Mouse (Mus musculus): Measurements from ENCODE around the gene Alpk1.
A peak's percentile ranks its signal among the peaks of the same experiment; 100 is the strongest.

Gene Alpk1

DNA sequence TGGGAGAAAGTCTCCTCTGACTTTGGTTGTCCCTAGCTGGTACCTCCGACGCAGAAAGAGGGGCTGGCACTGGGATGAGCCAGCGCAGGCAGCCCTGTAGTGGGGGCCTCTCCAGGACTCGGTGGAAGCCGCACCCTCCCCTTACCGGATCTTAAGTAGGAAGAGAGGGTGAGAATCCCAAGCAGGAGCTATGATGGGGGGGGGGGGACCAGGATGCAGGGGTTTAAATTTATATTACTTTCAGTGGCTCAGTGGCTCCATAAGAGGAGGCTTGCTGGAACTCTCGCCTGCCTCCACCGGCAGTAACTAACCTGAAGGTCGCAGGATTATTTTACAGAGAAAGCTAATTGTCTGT, 152.4 kb downstream of the Alpk1 start:
- DNase-seq: no peak

DNA sequence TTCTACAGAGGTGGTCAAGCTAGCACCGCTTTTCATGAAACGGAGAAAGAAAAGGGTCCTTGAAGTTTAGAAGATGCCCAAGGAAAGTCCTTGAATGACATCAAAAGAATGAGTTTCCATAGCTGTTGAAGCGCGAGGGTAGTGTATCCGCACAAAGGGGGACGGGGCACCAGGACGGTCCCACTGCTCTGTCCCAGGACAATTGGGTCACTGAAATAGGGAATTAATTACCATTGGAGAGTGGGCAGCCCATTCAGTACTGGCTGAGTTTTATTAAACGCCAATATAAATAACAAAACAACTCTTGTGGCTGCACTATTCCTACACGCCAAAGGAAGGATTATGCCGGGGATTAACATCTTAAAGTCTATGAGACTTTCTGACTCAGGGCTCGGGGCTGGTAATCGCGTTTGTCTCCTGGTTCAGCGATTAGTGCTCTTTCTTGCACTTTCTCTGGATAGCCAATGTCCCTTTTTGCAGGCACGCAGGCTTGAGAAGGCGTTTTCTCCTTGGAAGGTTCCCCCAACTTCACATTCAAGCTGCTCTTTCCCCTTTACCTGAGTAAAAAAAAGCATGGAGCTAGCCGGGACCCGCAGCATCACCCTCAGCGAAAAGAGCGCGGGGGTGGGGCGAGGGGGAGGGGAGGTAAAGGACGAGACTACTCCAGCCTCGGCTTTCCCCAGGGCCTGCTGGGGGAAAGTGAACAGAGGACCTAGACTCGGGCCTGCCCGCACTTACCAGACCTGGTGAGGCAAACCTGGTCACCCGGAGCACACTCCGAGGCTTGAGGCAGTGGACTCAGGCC, 153.0 kb downstream of the Alpk1 start:
- DNase-seq: no peak

DNA sequence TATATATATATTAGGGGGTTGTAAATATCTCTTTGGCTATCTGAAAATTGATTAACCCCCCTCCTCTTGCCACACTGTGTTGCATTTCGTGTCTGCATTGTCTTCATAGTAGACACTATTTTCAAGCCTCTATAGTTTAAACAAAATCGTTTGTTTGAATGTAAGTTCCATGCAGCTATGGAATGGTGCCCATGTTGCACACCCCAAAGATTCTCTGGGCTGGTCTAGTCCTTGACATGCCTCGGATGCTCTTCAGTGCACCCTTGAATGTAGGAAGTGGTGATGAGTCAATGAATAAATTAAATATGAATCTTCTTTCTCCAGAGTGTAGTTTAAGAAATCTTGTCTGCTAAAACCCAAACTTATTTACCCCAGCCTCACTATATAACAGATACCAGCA, 153.8 kb downstream of the Alpk1 start:
- no peak for DNase-seq

DNA sequence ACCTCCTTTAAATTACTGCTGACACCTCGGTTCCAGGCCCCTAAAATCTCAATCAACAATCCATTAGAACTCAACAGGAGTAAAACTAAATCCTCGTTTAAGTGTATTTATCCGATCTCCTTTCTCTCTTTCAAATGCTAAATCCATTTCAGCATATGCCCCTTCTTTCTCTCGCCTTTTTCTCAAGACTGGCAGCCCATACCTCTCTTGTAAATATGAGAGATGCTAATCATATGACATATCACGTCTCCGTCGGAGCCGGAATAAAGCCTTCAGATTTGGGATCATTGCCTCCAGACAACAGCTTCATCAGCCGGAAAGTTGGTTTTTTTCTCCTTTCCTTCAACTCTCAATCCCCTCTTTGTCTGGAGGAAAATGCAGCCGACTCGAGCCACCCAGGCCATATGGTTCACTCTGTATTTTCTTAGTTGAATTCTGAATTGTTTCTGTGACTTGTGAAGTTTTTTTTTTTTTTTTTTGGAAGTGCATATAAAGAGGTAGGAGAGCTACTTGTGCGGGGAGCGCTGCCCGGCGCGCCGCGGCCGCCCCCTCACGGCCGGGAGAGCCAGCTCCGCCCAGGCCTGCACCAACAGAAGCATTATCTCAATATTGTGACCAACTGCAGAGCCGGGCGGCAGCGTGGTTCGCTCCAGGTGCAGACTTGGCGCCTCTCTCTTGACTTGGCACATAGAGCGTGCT, 154.5 kb downstream of the Alpk1 start:
- no peak for DNase-seq

DNA sequence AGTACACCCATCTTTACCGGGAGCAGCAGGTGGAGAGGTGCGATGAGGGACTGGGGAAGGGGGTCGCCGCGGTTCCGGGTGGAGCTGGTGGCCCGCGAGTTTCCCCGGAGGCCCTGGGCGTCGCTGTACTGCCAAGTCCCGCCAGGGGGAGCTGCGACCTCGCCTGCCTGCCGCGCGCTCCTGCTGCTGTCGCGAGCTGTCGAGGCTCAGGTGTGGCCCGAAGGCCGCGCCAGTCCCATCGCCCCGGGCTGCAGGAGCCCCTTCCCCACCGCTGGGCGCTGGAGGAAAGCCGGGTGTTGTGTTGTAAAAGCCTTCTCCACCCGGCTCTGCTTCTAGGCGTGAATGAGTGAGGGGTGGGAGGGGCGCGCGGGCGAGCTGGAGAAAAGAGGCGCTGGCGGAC, 155.0 kb downstream of the Alpk1 start:
- peak; percentile 13 for DNase-seq
